Mouse (Mus musculus): Measurements from ENCODE around the gene Nr2e3. TPM values are rescaled to one million over a fixed set of nuclear protein-coding genes. Genes with fewer than 3 reads are reported as not detected.

The Nr2e3 gene
- polyA plus RNA-seq, 1 experiment = not detected

DNA sequence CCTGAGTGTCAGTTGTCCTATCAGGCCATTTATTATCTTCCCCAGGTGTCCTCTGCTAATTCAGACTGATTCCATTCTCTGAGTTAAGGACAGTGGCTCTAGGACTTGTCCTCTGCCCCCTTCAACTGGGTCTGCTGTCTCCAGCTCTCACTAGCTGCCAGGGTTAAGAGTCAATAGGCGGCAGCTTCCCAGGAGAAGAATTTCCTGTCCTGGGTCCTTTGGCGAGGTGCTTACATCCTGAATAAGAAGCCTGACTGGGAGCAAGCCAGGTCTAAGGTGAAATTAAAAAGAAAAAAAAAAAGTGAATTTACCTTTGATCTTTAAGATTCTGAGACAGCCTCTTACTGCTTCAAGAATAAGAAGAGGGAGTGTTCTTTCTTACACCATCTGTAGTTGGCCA, 20.8 kb downstream of the Nr2e3 start:
- no peak for TF ChIP-seq GATA1 (IDR thresholded peaks at IDR 0.05; ENCODE audit: low read length)

DNA sequence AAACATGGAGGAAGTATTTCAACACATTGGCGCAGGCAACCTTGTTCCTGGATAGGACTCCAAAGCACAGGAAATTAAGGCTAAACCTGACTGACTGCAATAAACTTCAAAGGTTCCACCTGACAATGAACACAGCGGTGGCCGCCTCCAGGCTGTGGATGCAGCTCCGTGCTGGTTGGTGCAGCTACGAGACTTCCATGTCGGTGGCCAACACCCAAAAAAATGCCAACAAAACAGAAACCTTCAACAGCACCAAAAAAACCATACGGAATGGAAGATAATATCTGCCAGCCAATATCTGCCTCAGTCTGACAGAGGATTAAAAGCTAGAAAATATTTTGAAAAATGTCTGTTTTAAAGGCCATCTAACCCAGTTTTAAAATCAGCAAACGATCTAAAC, 21.9 kb downstream of the Nr2e3 start:
- no peak for TF ChIP-seq GATA1 (IDR thresholded peaks at IDR 0.05; ENCODE audit: low read length)

DNA sequence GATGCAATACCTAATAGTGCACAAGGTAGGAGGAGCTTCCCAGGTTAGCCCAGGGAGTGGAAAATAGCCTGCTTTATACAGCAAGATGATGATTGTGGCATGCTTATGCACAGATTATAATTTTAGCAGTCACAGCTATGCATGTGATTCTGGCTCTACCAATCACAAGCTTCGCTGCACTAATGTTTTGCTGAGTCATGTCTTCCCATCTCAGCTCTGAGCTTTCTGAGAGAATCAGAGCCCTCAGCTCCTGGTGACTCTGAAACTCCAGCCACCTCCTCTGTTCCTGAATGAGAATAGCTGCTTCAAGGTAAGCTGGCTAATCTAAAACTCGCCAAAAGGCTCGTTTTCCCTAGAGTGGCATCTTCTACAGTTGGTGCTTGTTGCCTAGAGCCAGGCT, 30.2 kb downstream of the Nr2e3 start:
- TF ChIP-seq GATA1 (IDR thresholded peaks at IDR 0.05; ENCODE audit: low read length) = no peak

DNA sequence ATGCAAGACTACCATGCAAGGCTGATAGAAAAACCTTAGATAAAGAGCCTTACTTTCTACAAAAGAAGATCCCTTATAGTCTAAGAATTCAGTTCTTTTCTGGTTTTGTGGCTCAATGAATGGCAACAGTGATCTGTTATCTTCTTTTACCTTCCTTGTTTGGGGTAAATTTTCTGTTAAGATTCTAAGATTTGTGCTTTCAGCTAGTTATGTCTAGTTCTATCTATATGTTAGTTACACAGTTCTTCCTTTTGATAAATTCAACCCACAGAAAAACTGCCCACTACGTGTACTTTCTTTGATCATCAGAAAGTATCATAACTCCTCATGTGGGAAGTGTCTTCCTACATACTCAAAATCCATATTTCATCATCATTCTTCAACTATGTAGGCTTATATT, 45.7 kb downstream of the Nr2e3 start:
- no peak for TF ChIP-seq GATA1 (IDR thresholded peaks at IDR 0.05; ENCODE audit: low read length)

DNA sequence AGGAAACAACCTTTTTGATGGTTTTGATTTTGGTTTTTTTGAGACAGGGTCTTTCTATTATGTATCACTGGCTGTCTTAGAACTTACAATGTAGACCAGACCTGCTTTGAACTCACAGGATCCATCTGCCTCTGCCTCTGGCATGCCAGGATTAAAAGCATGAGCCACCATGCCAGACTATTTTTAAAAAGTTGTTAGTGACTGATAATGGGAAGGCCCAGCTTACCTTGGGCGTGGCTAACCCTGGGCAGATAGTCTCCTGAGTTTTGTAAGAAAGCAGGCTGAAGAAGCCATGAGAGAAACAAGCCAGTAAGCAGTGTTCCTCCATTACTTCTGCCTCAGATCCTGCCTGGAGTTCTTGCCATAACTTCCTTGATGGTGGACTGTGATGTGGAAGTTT, 57.1 kb downstream of the Nr2e3 start:
- no peak for TF ChIP-seq GATA1 (IDR thresholded peaks at IDR 0.05; ENCODE audit: low read length)

Other genes starting within 250 kb of the Nr2e3 start
- 0.19 and 0.28 TPM in 2 replicates for gene Senp8, start 209.9 kb downstream of the Nr2e3 start, polyA plus RNA-seq (2012)
- gene Myo9a, start 209.8 kb downstream of the Nr2e3 start, polyA plus RNA-seq (2012) = 0.46 and 0.79 TPM in 2 replicates